Mouse (Mus musculus) lung, postnatal 0 days (tissue): Measurements from ENCODE around the gene Ppp1r13l. TPM values are rescaled to one million over a fixed set of nuclear protein-coding genes. Genes with fewer than 3 reads are reported as not detected.

ENCODE experiments used
- ATAC-seq: fragments of 200-750 bp; cut with Nextera tagmentation; 2 replicates; pipeline ENCODE4 v1.8.0; 2017; ENCODE audit warnings: moderate library complexity
- DNase-seq: peaks from one replicate; pipeline ENCODE4 v3.0.0-alpha.2; 2016; ENCODE audit warnings: low spot score
- H3K27ac ChIP-seq: fragments of 300-500 bp; sonication (generic); 2 replicates; pipeline ENCODE4 v1.5.1; 2014; ENCODE audit warnings: antibody characterized with exemption, mild to moderate bottlenecking, low read length, mixed read lengths
- H3K27me3 ChIP-seq: fragments of 300-500 bp; sonication (generic); replicated peaks from 2 replicates; pipeline ENCODE4 v1.6.1; 2014; ENCODE audit warnings: low read length, mixed read lengths; ENCODE audit not compliant: insufficient read depth
- H3K36me3 ChIP-seq: fragments of 300-500 bp; sonication (generic); 2 replicates; pipeline ENCODE4 v1.6.1; 2014; ENCODE audit warnings: low read length, mixed read lengths; ENCODE audit not compliant: insufficient read depth
- H3K4me1 ChIP-seq: fragments of 300-500 bp; sonication (generic); 2 replicates; pipeline ENCODE4 v1.6.1; 2014; ENCODE audit warnings: antibody characterized with exemption, low read depth, low read length, mixed read lengths; ENCODE audit not compliant: insufficient read depth
- H3K4me2 ChIP-seq: fragments of 300-500 bp; sonication (generic); replicated peaks from 2 replicates; pipeline ENCODE4 v1.6.1; 2014; ENCODE audit warnings: low read depth, mild to moderate bottlenecking, low read length, moderate library complexity, mixed read lengths
- H3K4me3 ChIP-seq: fragments of 300-500 bp; sonication (generic); 2 replicates; pipeline ENCODE4 v1.5.1; 2014; ENCODE audit warnings: low read depth, low read length
- H3K9ac ChIP-seq: fragments of 300-500 bp; sonication (generic); replicated peaks from 2 replicates; pipeline ENCODE4 v1.6.1; 2014; ENCODE audit warnings: low read depth, mild to moderate bottlenecking
- H3K9me3 ChIP-seq: fragments of 300-500 bp; sonication (generic); 2 replicates; pipeline ENCODE4 v1.6.1; 2016; ENCODE audit warnings: low read length, mixed read lengths
- CTCF ChIP-seq: IDR thresholded peaks from 2 replicates; pipeline ENCODE4 v1.5.1; 2016; ENCODE audit warnings: antibody characterized with exemption, mild to moderate bottlenecking
- EP300 ChIP-seq: IDR thresholded peaks from 2 replicates; pipeline ENCODE4 v1.6.1; 2016; ENCODE audit warnings: antibody characterized with exemption, mild to moderate bottlenecking, control low read depth
- WGBS: fragments of 180-500 bp; shearing (Covaris S2); extraction: QIAGEN DNeasy Blood & Tissue Kit; methylation state at CpG from one replicate; pipeline ENCODE4 v1.1.7; 2014; 5-methylcytosine and 5-hydroxymethylcytosine counted together
- polyA plus RNA-seq: library from polyadenylated mRNA; unstranded; fragments of >200 nt; fragmentation: Nextera tagmentation; extraction: Ambion mirVana; gene quantifications from 2 replicates; pipeline ENCODE4 v1.2.1, GENCODE M21; 2015

The Ppp1r13l gene
- polyA plus RNA-seq, 1 experiment from 2014 or later = 4.1 TPM

GRCm38 (mm10) chr7:19331910-19332309 is 27.6 kb upstream of the Ppp1r13l start:
- H3K27ac ChIP-seq = no peak overlapping the region
- H3K4me3 ChIP-seq = no peak overlapping the region
- no peaks in the 10 kb centered on the region for H3K36me3 ChIP-seq
- H3K27me3 ChIP-seq = no peaks in the 10 kb centered on the region
- ATAC-seq = no peak
- H3K4me1 ChIP-seq = no peaks in the 10 kb centered on the region; the same call in 1 of the 2 replicates
- H3K9me3 ChIP-seq = no peaks in the 10 kb centered on the region
- DNase-seq = no peak
- WGBS = 64% methylated on average over 2 of the region's 2 CpGs
- H3K9ac ChIP-seq = no peak overlapping the region
- H3K4me2 ChIP-seq = no peak overlapping the region
- TF ChIP-seq EP300 (no peak), CTCF (no peak)

- H3K27ac ChIP-seq = 0 out of 2 replicates have a peak overlapping the region, but pooled peaks have one; percentile 6
- H3K4me2 ChIP-seq = peak overlapping the region; percentile 77
- H3K9ac ChIP-seq = peak overlapping the region; percentile 36; the same call in 1 of the 2 replicates
- H3K4me3 ChIP-seq = peak overlapping the region; percentile 50
- no peaks in the 10 kb centered on the region; the same call in 1 of the 2 replicates for H3K4me1 ChIP-seq
- WGBS = under 1% methylated on average over 40 of the region's 52 CpGs
- no peaks in the 10 kb centered on the region for H3K36me3 ChIP-seq
- H3K27me3 ChIP-seq = no peaks in the 10 kb centered on the region
- no peaks in the 10 kb centered on the region for H3K9me3 ChIP-seq
- peak; percentile 78 for ATAC-seq
- peak; percentile 85 for DNase-seq
- TF ChIP-seq CTCF (no peak), EP300 (no peak)
Observed at GRCm38 (mm10) chr7:19332709-19333352, 26.7 kb upstream of the Ppp1r13l start.

GRCm38 (mm10) chr7:19335583-19335982 is 24.0 kb upstream of the Ppp1r13l start:
- ATAC-seq = no peak
- H3K36me3 ChIP-seq = no peaks in the 10 kb centered on the region
- H3K27me3 ChIP-seq = no peaks in the 10 kb centered on the region
- no peaks in the 10 kb centered on the region for H3K4me1 ChIP-seq
- no peak overlapping the region for H3K9ac ChIP-seq
- H3K9me3 ChIP-seq = no peaks in the 10 kb centered on the region
- DNase-seq = peak; percentile 42
- no peak overlapping the region for H3K4me3 ChIP-seq
- H3K27ac ChIP-seq = no peak overlapping the region
- 52% methylated on average over 3 of the region's 3 CpGs for WGBS
- TF ChIP-seq CTCF (no peak), EP300 (no peak)
- H3K4me2 ChIP-seq = no peak overlapping the region

GRCm38 (mm10) chr7:19337122-19337521 is 22.4 kb upstream of the Ppp1r13l start:
- H3K4me1 ChIP-seq = peaks cover 3% of the 10 kb centered on the region; the same call in 1 of the 2 replicates

DNA sequence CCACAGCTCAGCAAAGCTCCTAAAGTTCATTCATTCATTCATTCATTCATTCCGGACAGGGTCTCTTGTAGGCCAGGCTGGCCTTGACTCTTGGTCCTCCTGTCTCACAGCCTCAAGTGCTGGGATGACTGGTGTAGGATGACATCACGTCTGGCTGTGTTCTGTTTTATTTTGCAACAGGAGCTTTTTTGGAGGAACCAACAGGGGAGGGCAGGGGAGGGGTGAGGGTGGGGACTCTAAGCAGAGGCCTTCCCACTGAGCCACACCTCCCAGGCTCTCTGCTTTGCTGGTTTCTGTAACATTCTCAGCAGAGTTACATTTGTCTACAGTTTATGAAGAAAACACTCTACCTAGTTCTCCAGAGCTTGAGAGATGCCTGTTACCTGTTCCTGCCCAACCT is 21.5 kb upstream of the Ppp1r13l start:
- TF ChIP-seq CTCF (no peak), EP300 (no peak)
- no peak overlapping the region for H3K27ac ChIP-seq
- 52% methylated on average over 2 of the region's 2 CpGs for WGBS
- no peaks in the 10 kb centered on the region for H3K9me3 ChIP-seq
- peaks cover 7% of the 10 kb centered on the region; the same call in 1 of the 2 replicates for H3K4me1 ChIP-seq
- H3K36me3 ChIP-seq = no peaks in the 10 kb centered on the region
- peak; percentile 70 for DNase-seq
- H3K27me3 ChIP-seq = 0 out of 2 replicates have a peak, but pooled peaks cover 4% of the 10 kb centered on the region
- H3K4me3 ChIP-seq = no peak overlapping the region
- peak; percentile 39 for ATAC-seq
- H3K9ac ChIP-seq = no peak overlapping the region
- H3K4me2 ChIP-seq = no peak overlapping the region

More at GRCm38 (mm10) chr7:19337122-19337521, 22.4 kb upstream of the Ppp1r13l start:
- no peak overlapping the region for H3K4me3 ChIP-seq
- no peaks in the 10 kb centered on the region for H3K9me3 ChIP-seq
- ATAC-seq (no peak), DNase-seq (no peak)
- no peak overlapping the region for H3K9ac ChIP-seq
- TF ChIP-seq CTCF = no peak
- TF ChIP-seq EP300 = no peak
- H3K4me2 ChIP-seq = no peak overlapping the region
- H3K36me3 ChIP-seq = no peaks in the 10 kb centered on the region
- 0 out of 2 replicates have a peak, but pooled peaks cover 2% of the 10 kb centered on the region for H3K27me3 ChIP-seq
- H3K27ac ChIP-seq = no peak overlapping the region
- 53% methylated on average over 10 of the region's 10 CpGs for WGBS

GRCm38 (mm10) chr7:19338596-19338995 is 21.0 kb upstream of the Ppp1r13l start:
- peak; percentile 38 for ATAC-seq
- H3K27me3 ChIP-seq = 0 out of 2 replicates have a peak, but pooled peaks cover 4% of the 10 kb centered on the region
- H3K4me1 ChIP-seq = peaks cover 7% of the 10 kb centered on the region; the same call in 1 of the 2 replicates
- H3K4me2 ChIP-seq = no peak overlapping the region
- H3K4me3 ChIP-seq = no peak overlapping the region
- 42% methylated on average over 7 of the region's 7 CpGs for WGBS
- TF ChIP-seq CTCF (no peak), EP300 (0 out of 2 replicates have a peak, but pooled peaks have one; percentile 20)
- no peaks in the 10 kb centered on the region for H3K9me3 ChIP-seq
- no peaks in the 10 kb centered on the region for H3K36me3 ChIP-seq
- H3K27ac ChIP-seq = no peak overlapping the region
- no peak overlapping the region for H3K9ac ChIP-seq
- DNase-seq = peak; percentile 80
